Mouse (Mus musculus) liver, adult 2 months (tissue): ENCODE results near the gene Kcnmb2.

Experiments
- CTCF ChIP-seq: fragments of 200-500 bp; IDR thresholded peaks from 2 replicates; pipeline ENCODE4 v1.5.1; 2011; ENCODE audit warnings: low read depth, low read length, control low read depth
- POLR2A ChIP-seq: fragments of 200-500 bp; IDR thresholded peaks from 2 replicates; pipeline ENCODE4 v1.6.1; 2011; ENCODE audit warnings: low read length, control low read depth; ENCODE audit not compliant: insufficient read depth; ENCODE audit errors: extremely low read depth

DNA sequence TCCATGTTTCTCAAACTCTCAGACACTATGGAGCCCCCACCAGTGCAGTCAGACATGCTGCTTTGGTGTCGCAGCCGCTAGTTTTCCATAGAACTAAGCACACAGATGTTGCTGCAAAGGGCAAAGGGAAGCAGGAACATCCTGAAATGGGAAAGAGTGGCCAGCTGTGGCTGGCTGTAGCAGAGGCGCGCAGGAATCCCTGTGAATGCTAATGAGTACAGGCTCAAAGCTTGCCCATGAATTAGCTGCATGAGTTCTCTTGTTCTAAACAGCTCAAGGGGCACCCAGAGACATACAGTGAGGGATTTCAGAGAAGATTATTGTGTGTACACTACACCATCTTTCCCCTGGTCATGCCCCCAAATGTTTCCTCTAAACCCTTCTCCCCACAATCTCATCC lies 82.8 kb downstream of the Kcnmb2 start:
- TF ChIP-seq CTCF (no peak), POLR2A (no peak)
